Mouse (Mus musculus) embryo, embryonic 10 days (tissue): ENCODE results near the gene Tnni1.

Experiments used
- DNase-seq: peaks from one replicate; pipeline ENCODE4 v3.0.0-alpha.2; 2015; ENCODE audit warnings: low spot score

Tnni1 gene

DNA sequence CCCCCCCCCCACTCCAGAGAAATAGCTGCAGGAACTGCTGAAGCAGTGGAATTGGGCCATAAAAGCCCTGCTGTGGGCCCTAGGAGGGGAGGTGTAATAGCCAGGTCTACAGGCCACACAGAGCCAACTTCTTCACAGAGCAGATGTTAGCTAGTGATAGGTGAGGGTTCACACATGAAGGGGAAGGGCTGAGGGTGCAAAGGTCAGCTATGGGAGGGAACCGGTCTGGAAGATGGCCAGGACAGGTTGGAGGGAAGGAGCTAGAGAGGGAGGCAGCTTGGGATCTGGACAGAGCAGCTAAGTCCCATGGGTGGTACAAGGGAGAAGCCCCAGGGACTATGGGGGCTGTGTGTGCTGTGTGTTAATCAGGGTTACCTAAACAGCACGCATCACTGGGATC, 30.9 kb downstream of the Tnni1 start:
- no peak for DNase-seq

DNA sequence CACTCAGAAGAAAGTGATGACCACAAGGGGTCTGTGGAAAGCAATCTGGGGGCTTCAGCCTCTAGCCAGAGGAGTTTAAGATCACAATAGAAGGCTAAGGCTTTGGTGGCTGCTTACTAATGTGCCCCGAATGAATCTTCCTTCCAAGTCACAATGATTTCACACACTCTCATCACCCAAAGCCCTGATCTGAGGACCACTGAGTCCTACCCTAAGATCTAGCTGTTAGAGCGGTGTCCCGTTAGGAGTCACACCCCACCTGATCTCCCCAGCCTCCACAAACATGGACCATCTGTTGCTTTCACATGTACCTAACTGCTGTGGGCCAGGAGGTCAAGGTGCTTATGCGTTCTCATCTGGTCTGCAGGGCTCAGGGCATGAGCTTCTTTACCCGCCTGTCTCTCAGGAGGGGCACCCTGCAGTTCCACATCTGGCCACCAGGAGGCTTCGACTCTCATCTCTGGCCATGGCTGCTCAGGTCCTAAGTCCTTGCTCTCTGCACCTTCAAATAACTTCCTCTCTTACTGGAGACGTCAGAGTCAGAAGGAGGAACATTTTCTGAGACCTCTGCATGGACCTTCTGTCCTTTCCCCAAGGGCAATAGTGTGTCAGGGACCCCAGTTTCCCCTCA, 31.9 kb downstream of the Tnni1 start:
- peak; percentile 87 for DNase-seq

- DNase-seq: no peak
These were observed 33.0 kb downstream of the Tnni1 start for GRCm38 (mm10) chr1:135812205-135812604.

DNA sequence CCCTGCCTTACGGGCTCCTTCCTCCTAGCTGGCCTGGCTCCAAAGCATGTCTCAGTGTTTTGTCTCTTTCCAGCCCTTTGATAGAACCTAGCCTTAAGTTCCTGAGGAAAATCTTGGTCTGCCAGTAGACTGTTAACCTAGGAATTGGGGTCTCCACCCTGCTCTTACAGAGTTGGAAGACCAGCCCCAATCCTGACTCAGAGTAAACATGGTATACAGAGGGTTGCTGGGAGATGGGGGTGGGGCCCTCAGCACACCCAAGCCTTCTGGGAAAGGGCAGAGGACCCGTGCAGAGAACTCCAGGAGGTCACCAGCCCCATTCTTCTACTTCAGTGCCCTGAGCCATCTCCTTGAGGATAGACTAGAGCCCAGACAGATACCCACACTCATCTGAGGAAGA, 33.4 kb downstream of the Tnni1 start:
- no peak for DNase-seq

- DNase-seq: no peak
These were observed 33.8 kb downstream of the Tnni1 start for GRCm38 (mm10) chr1:135813071-135813470.

GRCm38 (mm10) chr1:135813687-135814395, 34.6 kb downstream of the Tnni1 start:
- DNase-seq: no peak

- DNase-seq: no peak
These were observed 35.3 kb downstream of the Tnni1 start for GRCm38 (mm10) chr1:135814531-135814930.

GRCm38 (mm10) chr1:135817595-135817994, 38.4 kb downstream of the Tnni1 start:
- no peak for DNase-seq

- peak; percentile 33 for DNase-seq
These were observed 39.4 kb downstream of the Tnni1 start, which contains the start of gene Lad1 for GRCm38 (mm10) chr1:135818481-135819086. TSS of gene Lad1 (plus strand) at chr1:135818598.

GRCm38 (mm10) chr1:135820071-135820470, 40.8 kb downstream of the Tnni1 start:
- DNase-seq: no peak

- DNase-seq: no peak
These were observed 41.6 kb downstream of the Tnni1 start for GRCm38 (mm10) chr1:135820736-135821364.

GRCm38 (mm10) chr1:135821780-135822179, 42.5 kb downstream of the Tnni1 start:
- DNase-seq: no peak

DNA sequence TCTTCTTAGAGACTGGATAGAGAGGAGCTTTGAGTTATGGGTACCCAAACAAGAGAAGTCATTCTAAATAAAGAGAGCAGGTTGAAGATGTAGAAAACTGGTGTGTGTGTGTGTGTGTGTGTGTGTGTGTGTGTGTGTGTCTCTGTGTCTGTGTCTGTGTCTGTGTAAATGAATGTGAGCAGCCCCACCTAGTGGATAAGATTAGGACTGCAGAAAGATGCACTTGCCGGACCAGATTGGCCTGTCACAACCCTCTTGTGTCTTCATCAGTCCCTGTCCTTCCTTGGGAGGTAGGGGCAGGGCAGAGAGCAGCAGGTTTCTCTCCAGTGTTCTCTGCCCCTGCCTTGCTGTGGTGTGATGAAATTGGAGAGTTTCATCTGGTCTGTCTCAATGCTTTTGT, 49.7 kb downstream of the Tnni1 start:
- DNase-seq: peak; percentile 69

DNA sequence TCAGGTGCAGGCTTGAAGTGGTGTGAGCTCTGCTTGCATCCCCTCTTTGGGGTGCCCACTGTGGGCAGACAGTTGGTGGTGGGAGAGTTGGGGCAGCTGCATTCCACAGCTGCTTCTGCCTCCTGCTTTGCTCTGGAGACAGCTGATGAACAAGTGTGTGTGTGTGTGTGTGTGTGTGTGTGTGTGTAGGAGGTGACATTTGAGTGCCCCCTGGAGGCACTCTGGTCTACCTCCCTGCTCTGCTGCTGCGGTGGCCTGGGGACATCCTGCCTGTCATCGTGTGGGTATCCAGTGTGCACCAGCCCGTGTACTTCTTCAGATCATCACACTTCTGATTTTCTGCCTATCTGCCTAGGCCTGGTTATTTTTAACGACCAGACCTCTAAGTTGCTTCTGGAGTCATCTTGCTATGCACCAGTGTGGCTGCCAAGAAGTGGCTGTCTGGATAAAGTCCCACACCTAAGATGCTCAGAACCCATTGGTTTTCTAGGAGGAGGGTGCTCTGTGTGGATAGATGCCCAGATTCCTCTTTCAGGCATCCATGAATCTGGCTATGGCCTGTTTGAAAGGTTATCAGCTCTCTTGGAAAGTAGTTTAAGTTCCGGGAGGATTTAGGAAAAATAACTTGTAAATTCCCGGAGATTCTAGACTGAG, 55.1 kb downstream of the Tnni1 start:
- no peak for DNase-seq

GRCm38 (mm10) chr1:135834983-135835382, 55.7 kb downstream of the Tnni1 start:
- no peak for DNase-seq

- DNase-seq: peak; percentile 43
These were observed 56.7 kb downstream of the Tnni1 start, which contains the start of gene Tnnt2 for GRCm38 (mm10) chr1:135835716-135836483. TSS of gene Tnnt2 (plus strand) at chr1:135836354.

GRCm38 (mm10) chr1:135838626-135839025, 59.4 kb downstream of the Tnni1 start:
- DNase-seq: no peak

DNA sequence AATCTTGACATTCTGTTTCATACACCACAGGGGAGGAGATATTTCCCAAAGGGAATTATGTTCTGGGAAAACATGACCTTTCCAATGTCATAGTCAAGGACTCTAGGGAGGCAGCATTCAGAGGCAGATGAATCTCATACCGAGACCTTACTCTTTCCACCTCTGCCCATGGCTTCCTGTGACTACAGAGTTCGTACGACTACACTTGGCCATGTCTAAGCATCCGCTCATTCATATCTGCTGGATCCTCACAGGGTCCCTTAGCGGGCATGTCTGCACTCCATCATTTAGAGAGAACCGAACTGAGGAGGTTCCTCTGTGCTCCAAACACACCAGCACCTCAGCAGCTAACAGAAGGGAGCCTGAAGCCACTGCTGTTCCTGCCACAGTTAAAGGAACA, 59.8 kb downstream of the Tnni1 start:
- DNase-seq: no peak

GRCm38 (mm10) chr1:135840675-135841395, 61.6 kb downstream of the Tnni1 start:
- DNase-seq: no peak

GRCm38 (mm10) chr1:135843519-135844262, 64.5 kb downstream of the Tnni1 start:
- DNase-seq: no peak
